Mouse (Mus musculus): Measurements from ENCODE around the gene Acot3.

The Acot3 gene

GRCm38 (mm10) chr12:84107012-84107411 lies 55.1 kb downstream of the Acot3 start:
- no peak for DNase-seq

GRCm38 (mm10) chr12:84107692-84108091 lies 55.7 kb downstream of the Acot3 start:
- DNase-seq: no peak

GRCm38 (mm10) chr12:84109924-84110323 lies 58.0 kb downstream of the Acot3 start:
- DNase-seq: no peak

Measured in thymus, postnatal 36 days (tissue).